Mouse (Mus musculus) intestine, embryonic 15.5 days (tissue): ENCODE measurements around the gene Brix1. TPM values are rescaled to one million over a fixed set of nuclear protein-coding genes. Genes with fewer than 3 reads are reported as not detected.

Source experiments
- ATAC-seq: fragments of 200-750 bp; cut with Nextera tagmentation; 2 replicates; pipeline ENCODE4 v1.8.0; 2017; ENCODE audit warnings: moderate TSS enrichment, moderate library complexity
- H3K27ac ChIP-seq: fragments of 300-500 bp; sonication (generic); 2 replicates; pipeline ENCODE4 v1.5.1; 2015; ENCODE audit warnings: mild to moderate bottlenecking, inconsistent platforms
- H3K27me3 ChIP-seq: fragments of 300-500 bp; sonication (generic); replicated peaks from 2 replicates; pipeline ENCODE4 v1.6.1; 2015; ENCODE audit warnings: inconsistent platforms
- H3K36me3 ChIP-seq: fragments of 300-500 bp; sonication (generic); 2 replicates; pipeline ENCODE4 v1.6.1; 2015; ENCODE audit warnings: inconsistent platforms
- H3K4me1 ChIP-seq: fragments of 300-500 bp; sonication (generic); replicated peaks from 2 replicates; pipeline ENCODE4 v1.6.1; 2015; ENCODE audit warnings: inconsistent platforms
- H3K4me2 ChIP-seq: fragments of 300-500 bp; sonication (generic); replicated peaks from 2 replicates; pipeline ENCODE4 v1.6.1; 2015; ENCODE audit warnings: mild to moderate bottlenecking, inconsistent platforms
- H3K4me3 ChIP-seq: fragments of 300-500 bp; sonication (generic); replicated peaks from 2 replicates; pipeline ENCODE4 v1.5.1; 2015; ENCODE audit warnings: inconsistent platforms
- H3K9ac ChIP-seq: fragments of 300-500 bp; sonication (generic); 2 replicates; pipeline ENCODE4 v1.6.1; 2015; ENCODE audit warnings: inconsistent platforms
- H3K9me3 ChIP-seq: fragments of 300-500 bp; sonication (generic); 2 replicates; pipeline ENCODE4 v1.6.1; 2016; ENCODE audit warnings: inconsistent platforms
- WGBS: fragments of 180-500 bp; shearing (Covaris S2); methylation state at CpG from one replicate; pipeline ENCODE4 v1.1.7; 2015; 5-methylcytosine and 5-hydroxymethylcytosine counted together
- polyA plus RNA-seq: library from polyadenylated mRNA; unstranded; fragments of >200 nt; fragmentation: Nextera tagmentation; extraction: Ambion mirVana; gene quantifications from 2 replicates; pipeline ENCODE4 v1.2.1, GENCODE M21; 2015

Gene Brix1
- polyA plus RNA-seq, 1 experiment from 2014 or later = 127 TPM

- WGBS = 86% methylated on average over 9 of the region's 9 CpGs
- Histone ChIP-seq H3K27me3 (no peaks in the 10 kb centered on the region), H3K9me3 (no peaks in the 10 kb centered on the region), H3K36me3 (no peaks in the 10 kb centered on the region), H3K4me1 (no peaks in the 10 kb centered on the region), H3K27ac (no peak overlapping the region), H3K4me3 (no peak overlapping the region), H3K4me2 (no peak overlapping the region), H3K9ac (no peak overlapping the region)
- no peak for ATAC-seq
Observed at GRCm38 (mm10) chr15:10441493-10441892, 44.3 kb downstream of the Brix1 start.

DNA sequence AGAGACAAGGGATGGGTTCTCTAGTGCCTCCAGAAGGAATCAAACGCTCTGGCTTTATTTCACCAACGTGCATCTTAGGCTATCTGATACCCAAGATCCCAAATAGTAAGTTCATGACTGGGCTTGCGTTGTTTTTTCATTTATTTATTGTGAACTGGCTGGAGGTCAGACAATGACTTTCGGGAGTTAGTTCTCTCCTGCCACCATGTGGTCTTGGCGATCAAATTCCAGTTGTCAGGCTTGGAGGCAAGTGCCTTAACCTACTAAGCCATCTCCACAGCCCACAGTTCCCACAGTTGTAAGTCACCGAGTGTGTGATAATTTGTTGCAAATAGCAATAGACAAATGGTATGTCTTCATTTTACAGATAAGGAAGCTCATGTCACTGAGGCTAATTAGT, 45.8 kb downstream of the Brix1 start:
- Histone ChIP-seq H3K9me3 (no peaks in the 10 kb centered on the region), H3K4me2 (no peak overlapping the region), H3K36me3 (no peaks in the 10 kb centered on the region), H3K4me1 (no peaks in the 10 kb centered on the region), H3K4me3 (no peak overlapping the region), H3K9ac (no peak overlapping the region), H3K27me3 (no peaks in the 10 kb centered on the region), H3K27ac (no peak overlapping the region)
- 82% methylated on average over 6 of the region's 6 CpGs for WGBS
- ATAC-seq = no peak

DNA sequence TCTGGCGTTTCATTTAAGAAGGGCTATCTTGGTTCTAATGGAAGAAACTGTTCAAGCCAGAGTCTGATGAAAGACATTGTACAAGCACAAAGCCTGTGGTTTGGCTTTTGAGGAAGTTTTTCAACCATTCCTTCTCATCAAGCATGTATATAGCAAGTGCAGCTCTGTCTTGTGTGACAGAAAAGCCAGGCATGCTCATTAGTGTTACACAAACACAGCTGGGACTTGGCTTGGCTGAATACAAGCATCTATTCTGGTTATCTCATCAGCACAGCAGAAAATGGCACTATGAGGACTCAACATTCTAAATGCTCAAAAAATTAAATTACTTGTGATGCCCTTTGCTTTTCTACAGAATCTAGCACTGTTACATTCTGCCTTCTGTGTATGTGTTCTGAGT, 48.9 kb downstream of the Brix1 start:
- no peak overlapping the region for H3K27ac ChIP-seq
- WGBS = 83% methylated on average over 1 of the region's 1 CpGs
- H3K9me3 ChIP-seq = no peaks in the 10 kb centered on the region
- H3K4me3 ChIP-seq = no peak overlapping the region
- no peaks in the 10 kb centered on the region for H3K36me3 ChIP-seq
- H3K9ac ChIP-seq = no peak overlapping the region
- H3K4me1 ChIP-seq = no peaks in the 10 kb centered on the region
- no peak for ATAC-seq
- no peaks in the 10 kb centered on the region for H3K27me3 ChIP-seq
- H3K4me2 ChIP-seq = no peak overlapping the region

GRCm38 (mm10) chr15:10426545-10427266, 59.0 kb downstream of the Brix1 start:
- no peaks in the 10 kb centered on the region for H3K36me3 ChIP-seq
- ATAC-seq = no peak
- H3K4me3 ChIP-seq = no peak overlapping the region
- no peaks in the 10 kb centered on the region for H3K27me3 ChIP-seq
- H3K4me1 ChIP-seq = no peaks in the 10 kb centered on the region
- no peaks in the 10 kb centered on the region for H3K9me3 ChIP-seq
- no peak overlapping the region for H3K4me2 ChIP-seq
- H3K27ac ChIP-seq = no peak overlapping the region
- no peak overlapping the region for H3K9ac ChIP-seq
- WGBS = 92% methylated on average over 13 of the region's 13 CpGs

DNA sequence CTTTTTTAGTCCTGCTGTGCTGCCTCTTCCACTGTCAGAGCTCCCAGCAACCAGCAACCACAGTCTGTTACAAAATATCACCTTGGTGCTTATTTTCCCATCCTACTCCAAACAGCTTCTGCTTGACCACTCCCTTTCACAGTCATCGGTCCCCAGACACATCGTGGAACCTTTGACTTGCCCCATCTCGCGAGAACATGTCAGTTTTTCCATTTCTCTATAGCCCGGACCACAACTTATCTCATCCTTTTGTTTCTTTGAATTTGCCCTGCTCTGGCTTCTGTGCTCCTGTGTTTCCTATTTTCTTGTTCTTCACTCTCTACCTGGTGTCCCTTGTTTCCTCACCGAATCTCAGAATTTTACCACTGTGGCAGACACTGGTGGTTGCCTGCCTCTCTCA, 59.6 kb downstream of the Brix1 start:
- Histone ChIP-seq H3K9ac (no peak overlapping the region), H3K4me2 (no peak overlapping the region), H3K9me3 (no peaks in the 10 kb centered on the region), H3K27ac (no peak overlapping the region), H3K4me3 (no peak overlapping the region), H3K4me1 (no peaks in the 10 kb centered on the region), H3K36me3 (no peaks in the 10 kb centered on the region), H3K27me3 (no peaks in the 10 kb centered on the region)
- ATAC-seq = no peak
- 90% methylated on average over 6 of the region's 6 CpGs for WGBS

Other genes starting within 250 kb of the Brix1 start
- not detected in 2 replicates for gene Gm21973, start 160.6 kb downstream of the Brix1 start, polyA plus RNA-seq
- gene Agxt2, start 127.4 kb downstream of the Brix1 start, polyA plus RNA-seq = 0.11 and 0.46 TPM in 2 replicates
- 11.4 and 13.3 TPM in 2 replicates for gene Dnajc21, start 15.4 kb downstream of the Brix1 start, polyA plus RNA-seq
- gene Rad1, start 71 bp upstream of the Brix1 start, polyA plus RNA-seq = 25.6 and 26.6 TPM in 2 replicates
- gene Ttc23l, start 72.7 kb upstream of the Brix1 start, polyA plus RNA-seq = not detected in 2 replicates
- gene Rai14, start 228.7 kb upstream of the Brix1 start, polyA plus RNA-seq = 16.8 and 17.4 TPM in 2 replicates